Mouse (Mus musculus): ENCODE data around the gene Surf1. TPM values are rescaled to one million over a fixed set of nuclear protein-coding genes. Genes with fewer than 3 reads are reported as not detected.

Gene Surf1
- total RNA-seq, 2 experiments from 2014 or later, result 49.4 to 49.7 TPM

DNA sequence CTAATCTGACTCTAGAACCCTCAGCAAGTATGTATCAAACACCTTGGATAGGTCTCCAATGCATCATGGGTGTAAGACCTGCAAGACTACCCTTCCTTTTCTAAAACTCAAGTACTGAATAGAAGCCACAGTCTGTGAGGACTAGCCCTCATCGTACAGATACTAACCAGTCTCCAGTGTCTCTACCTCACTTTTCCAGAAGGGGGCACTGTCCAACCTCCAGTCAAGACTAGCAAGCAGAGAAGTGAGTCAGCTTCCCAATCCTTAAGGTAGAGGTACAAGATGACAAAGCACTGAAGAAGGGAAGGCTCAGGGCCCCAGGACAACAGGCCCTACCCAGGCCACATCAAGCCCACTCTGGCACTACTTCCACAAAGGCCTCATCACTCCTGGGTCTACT lies 14.1 kb upstream of the Surf1 start:
- intact Hi-C loops (cut with DNase I), result loop anchor here (2.0 to 5.0 kb wide), 3 partner anchors 82 to 307 kb away; no protein-coding TSS in a partner anchor
- DNase-seq (ENCODE audit: low spot score), result no peak

- DNase-seq (ENCODE audit: low spot score), result no peak
- intact Hi-C loops (cut with DNase I), result no loop called here
These were observed 11.6 kb upstream of the Surf1 start for GRCm38 (mm10) chr2:26927745-26928476.

- intact Hi-C loops (cut with DNase I), result no loop called here
- no peak for DNase-seq (ENCODE audit: low spot score)
These were observed 5.5 kb upstream of the Surf1 start for GRCm38 (mm10) chr2:26921784-26922183.

DNA sequence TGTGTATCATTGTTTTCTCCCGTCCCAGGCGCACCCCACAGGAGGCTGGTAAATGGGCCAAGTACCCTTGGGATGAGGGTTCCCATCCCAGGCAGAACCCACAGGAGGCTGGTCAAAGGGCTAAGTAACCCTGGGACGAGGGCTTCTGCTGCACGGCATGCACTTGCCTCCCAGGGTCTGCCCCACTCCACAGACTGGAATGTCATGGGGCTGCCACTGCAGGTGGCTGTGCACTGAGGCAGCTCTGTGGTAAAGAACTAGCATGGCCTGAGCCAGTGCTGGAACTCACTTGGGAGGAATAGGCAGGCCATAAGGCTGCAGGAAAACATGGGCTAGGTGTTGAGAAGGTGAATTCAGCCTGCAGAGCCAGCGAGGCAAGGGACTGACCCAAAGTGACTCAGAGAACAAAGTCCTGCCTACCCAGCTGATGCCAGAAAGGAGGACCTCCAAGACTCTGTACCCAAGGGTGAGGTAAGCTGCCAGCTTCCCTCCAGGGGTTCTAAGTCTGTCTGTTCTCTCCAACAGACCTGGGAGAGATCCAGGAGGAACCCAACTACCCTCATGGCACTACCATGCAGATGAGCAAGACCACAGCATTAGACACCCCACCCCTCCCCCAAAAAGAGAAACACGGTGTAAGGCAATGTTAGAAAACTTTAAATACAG lies 4.0 kb upstream of the Surf1 start:
- intact Hi-C loops (cut with DNase I), result no loop called here
- no peak for DNase-seq (ENCODE audit: low spot score)

DNA sequence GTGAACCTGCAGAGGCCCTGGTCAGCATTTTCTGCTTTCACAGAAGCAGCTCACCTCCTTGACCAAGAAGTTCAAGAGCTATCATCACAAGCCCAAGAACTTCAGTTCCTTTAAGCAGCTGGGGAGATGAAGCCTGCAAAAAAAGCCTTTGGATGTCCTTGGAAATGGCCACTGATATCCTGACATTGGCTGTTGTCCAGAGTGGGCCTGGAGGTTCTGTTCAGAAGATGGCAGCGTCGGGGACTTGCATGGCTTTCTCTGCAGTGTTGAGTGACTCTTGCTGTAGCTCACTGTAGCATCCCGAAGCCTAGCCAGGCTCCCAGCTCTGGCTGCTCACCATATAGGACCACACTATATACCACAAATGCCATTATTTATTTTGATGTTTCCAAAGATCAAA lies 3.4 kb upstream of the Surf1 start:
- DNase-seq (ENCODE audit: low spot score), result no peak
- intact Hi-C loops (cut with DNase I), result no loop called here

GRCm38 (mm10) chr2:26916738-26917137 lies 408 bp upstream of the Surf1 start:
- no peak for DNase-seq (ENCODE audit: low spot score)
- intact Hi-C loops (cut with DNase I), result loop anchor here (2.0 kb wide), 1 partner anchor 16 kb away; the partner anchor contains the start of gene Surf4

DNA sequence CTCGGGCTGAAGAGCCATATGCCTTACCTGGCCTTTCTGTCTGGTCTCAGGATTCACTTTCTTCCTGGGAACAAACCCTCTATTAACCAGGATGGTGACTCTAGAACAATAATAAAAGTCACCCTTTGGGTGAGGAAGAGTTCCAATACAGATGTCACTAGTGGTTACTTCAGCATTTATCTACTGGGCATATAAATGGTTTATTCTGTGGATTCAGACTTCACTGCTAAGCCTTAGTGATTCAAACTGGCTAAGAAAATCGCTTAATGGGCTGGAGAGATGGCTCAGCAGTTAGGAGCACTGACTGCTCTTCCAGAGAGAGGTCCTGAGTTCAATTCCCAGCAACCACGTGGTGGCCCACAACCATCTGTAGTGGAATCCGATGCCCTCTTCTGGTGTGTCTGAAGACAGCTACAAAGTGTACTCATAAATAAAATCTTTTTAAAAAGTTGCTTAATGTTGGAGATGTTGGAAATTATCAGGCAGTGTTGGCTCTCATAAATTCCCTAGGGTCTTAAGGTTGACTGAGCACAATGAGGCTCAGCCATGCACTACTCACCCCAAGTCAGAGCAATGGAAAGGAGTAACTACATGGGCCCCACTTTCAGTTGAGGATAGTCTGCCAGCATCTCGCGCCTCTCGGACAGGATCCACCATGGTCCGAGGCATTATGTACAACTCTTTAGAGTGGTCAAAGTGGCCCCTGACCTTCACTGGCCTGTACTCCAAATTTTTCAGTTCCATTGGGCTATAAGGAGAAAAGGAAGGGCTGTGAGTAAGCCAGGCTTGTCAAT lies 2.0 kb downstream of the Surf1 start:
- intact Hi-C loops (cut with DNase I), result loop anchor here (5.0 kb wide), 1 partner anchor 93 kb away; the partner anchor contains the start of gene Cacfd1

GRCm38 (mm10) chr2:26913416-26914147 lies 2.7 kb downstream of the Surf1 start:
- intact Hi-C loops (cut with DNase I), result loop anchor here (5.0 kb wide), 1 partner anchor 94 kb away; the partner anchor contains the start of gene Cacfd1

More for the DNA sequence above, 2.0 kb downstream of the Surf1 start:
- DNase-seq (ENCODE audit: low spot score), result no peak

GRCm38 (mm10) chr2:26912253-26912770 lies 4.0 kb downstream of the Surf1 start:
- no peak for DNase-seq (ENCODE audit: low spot score)
- intact Hi-C loops (cut with DNase I), result loop anchor here (5.0 kb wide), 1 partner anchor 95 kb away; the partner anchor contains the start of gene Cacfd1

More at GRCm38 (mm10) chr2:26913416-26914147, 2.7 kb downstream of the Surf1 start:
- DNase-seq (ENCODE audit: low spot score), result no peak

- intact Hi-C loops (cut with DNase I), result loop anchor here (5.0 kb wide), 1 partner anchor 96 kb away; the partner anchor contains the start of gene Cacfd1
- DNase-seq (ENCODE audit: low spot score), result no peak
These were observed 5.2 kb downstream of the Surf1 start for GRCm38 (mm10) chr2:26910994-26911765.

GRCm38 (mm10) chr2:26910124-26910993 lies 6.0 kb downstream of the Surf1 start, which contains the start of the genes Med22 and Rpl7a:
Gene Med22 (minus strand): TSS chr2:26910677.
Gene Rpl7a (plus strand): TSS chr2:26910764.
- DNase-seq (ENCODE audit: low spot score), result peak; percentile 99
- intact Hi-C loops (cut with DNase I), result loop anchor here (5.0 kb wide), 1 partner anchor 97 kb away; the partner anchor contains the start of gene Cacfd1

DNA sequence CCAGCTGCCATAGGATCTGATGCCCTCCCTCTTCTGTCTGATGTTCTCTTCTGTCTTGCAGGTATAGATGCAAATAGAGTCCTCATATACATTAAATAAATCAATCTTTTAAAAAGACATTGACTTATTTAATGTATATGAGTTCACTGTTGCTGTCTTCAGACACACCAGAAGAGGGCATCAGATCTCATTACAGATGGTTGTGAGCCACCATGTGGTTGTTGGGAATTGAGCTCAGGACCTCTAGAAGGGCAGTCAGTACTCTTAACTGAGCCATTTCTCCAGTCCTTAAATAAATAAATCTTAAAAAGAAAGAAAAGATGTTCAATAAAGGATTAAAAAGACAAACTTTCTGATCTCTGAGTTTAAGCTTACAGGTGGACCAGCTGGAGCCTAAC lies 6.9 kb downstream of the Surf1 start:
- no peak for DNase-seq (ENCODE audit: low spot score)
- intact Hi-C loops (cut with DNase I), result loop anchor here (10.0 kb wide), 2 partner anchors 465 to 1405 kb away; partner anchors contain the start of genes C8g, Fbxw5 and Sec16a

DNA sequence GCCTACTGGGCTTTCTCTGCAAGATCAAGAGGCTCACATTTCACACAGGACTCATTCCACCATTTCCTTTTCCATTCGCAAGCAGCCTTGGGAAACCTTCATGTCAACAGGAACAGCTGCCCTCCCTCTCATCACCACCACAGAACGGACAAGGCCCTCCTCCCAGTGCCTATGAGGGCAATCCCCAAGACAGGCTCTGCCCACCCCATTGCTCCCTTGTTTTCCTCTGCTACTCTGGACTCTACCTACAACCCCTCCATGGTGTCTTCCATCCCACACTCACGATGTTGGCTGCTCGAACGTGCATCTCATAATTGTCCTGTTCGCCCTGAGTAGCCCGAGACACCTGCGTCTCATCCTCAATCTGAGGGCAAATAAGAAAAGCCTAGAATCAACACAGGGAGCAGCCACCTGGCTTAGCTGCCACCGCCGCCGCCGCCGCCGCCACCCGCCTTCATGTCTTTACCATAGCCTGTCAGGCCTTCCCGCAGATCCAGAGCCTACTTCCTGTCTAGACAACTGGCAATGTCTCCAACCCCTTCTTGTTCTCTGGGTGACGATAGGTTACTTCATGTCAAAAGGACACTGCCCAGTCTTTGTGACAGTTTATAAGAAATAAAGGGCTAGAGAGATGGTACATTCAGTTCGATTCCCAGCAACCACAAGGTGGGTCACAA lies 7.5 kb downstream of the Surf1 start:
- no peak for DNase-seq (ENCODE audit: low spot score)
- intact Hi-C loops (cut with DNase I), result loop anchor here (10.0 kb wide), 2 partner anchors 464 to 1404 kb away; partner anchors contain the start of genes C8g, Fbxw5 and Sec16a

DNA sequence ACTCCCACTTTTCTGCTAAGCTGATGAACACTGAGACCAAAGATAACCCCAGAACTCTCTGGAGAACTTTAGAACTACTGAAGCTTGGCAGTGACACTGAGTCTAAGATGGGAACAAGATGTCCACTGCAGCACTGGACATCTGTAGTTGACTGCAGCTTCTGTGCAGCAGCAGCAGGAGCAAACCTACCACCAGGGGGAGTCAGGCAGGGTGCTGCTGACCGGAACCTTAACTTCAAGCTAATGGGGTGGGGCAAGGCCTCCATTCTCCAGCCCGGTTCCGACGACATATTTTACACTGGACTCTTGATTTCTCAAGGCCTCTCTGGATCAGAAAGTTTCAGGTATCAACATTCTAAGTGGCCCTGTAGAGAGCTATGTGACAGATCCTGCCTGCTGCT lies 9.2 kb downstream of the Surf1 start:
- no peak for DNase-seq (ENCODE audit: low spot score)
- intact Hi-C loops (cut with DNase I), result loop anchor here (10.0 kb wide), 2 partner anchors 462 to 1402 kb away; partner anchors contain the start of genes C8g, Fbxw5 and Sec16a

DNA sequence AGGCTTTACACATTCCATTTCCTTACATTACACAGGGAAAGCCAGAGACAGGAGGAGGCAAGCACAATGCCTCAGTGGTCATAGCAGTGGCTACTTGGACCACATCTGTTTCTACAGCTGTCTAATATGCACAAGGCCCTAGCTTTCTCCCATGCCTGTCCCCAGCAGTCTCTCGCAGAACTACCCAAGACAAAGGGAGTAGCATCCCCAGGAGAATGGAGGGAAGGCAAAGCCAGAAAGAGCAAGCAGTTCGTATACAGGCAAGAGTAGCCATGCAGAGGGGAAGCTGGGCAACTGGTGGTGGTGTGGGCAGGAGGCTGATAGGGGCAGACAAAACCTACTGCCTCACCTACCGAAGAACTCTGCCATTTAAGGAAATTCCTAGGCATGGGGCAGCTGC lies 9.9 kb downstream of the Surf1 start:
- intact Hi-C loops (cut with DNase I), result loop anchor here (10.0 kb wide), 2 partner anchors 462 to 1402 kb away; partner anchors contain the start of genes C8g, Fbxw5 and Sec16a
- DNase-seq (ENCODE audit: low spot score), result no peak

- intact Hi-C loops (cut with DNase I), result loop anchor here (10.0 kb wide), 2 partner anchors 461 to 1401 kb away; partner anchors contain the start of genes C8g, Fbxw5 and Sec16a
- no peak for DNase-seq (ENCODE audit: low spot score)
These were observed 10.4 kb downstream of the Surf1 start for GRCm38 (mm10) chr2:26905936-26906335.
